Mouse (Mus musculus): ENCODE data around the gene Coa3. TPM values are rescaled to one million over a fixed set of nuclear protein-coding genes. Genes with fewer than 3 reads are reported as not detected.
"Not testable (repeated sequence)": the region's sequence is repeated elsewhere in the genome, so short reads cannot be mapped to it uniquely, and the experiment has no call there.

Coa3 gene
- 9.9 and 21.1 TPM in 2 replicates for polyA plus RNA-seq (2012; ENCODE audit: insufficient read depth, low replicate concordance)

- Histone ChIP-seq H3K27me3 (replicated peaks) (peaks cover 9% of the 10 kb centered on the region), H3K4me1 (peaks cover 55% of the 10 kb centered on the region), H3K4me3 (replicated peaks) (peak within 1 kb of the TSS; percentile 98), H3K9me3 (no peaks in the 10 kb centered on the region), H3K36me3 (replicated peaks; ENCODE audit: low read length) (peaks cover 28% of the 10 kb centered on the region)
- no peak for TF ChIP-seq FLI1 (IDR thresholded peaks at IDR 0.05; ENCODE audit: low read length)
- no peak for TF ChIP-seq GATA1 (IDR thresholded peaks at IDR 0.05; ENCODE audit: borderline replicate concordance, low read length)
Measured at GRCm38 (mm10) chr11:101278223-101279192, at the start of gene Coa3, which contains the start of gene Cntd1. Coa3 (minus strand) TSS chr11:101279114. Cntd1 (plus strand) TSS chr11:101279012.

GRCm38 (mm10) chr11:101327311-101327710, 48.4 kb upstream of the Coa3 start:
- TF ChIP-seq FLI1 (IDR thresholded peaks at IDR 0.05; ENCODE audit: low read length) (no peak), GATA1 (IDR thresholded peaks at IDR 0.05; ENCODE audit: borderline replicate concordance, low read length) (no peak)
- Histone ChIP-seq H3K4me3 (replicated peaks) (no peak overlapping the region), H3K27me3 (replicated peaks) (no peaks in the 10 kb centered on the region), H3K36me3 (replicated peaks; ENCODE audit: low read length) (peaks cover 59% of the 10 kb centered on the region), H3K9me3 (no peaks in the 10 kb centered on the region), H3K4me1 (peaks cover 16% of the 10 kb centered on the region)

GRCm38 (mm10) chr11:101326147-101326546, 47.2 kb upstream of the Coa3 start:
- no peak for TF ChIP-seq FLI1 (IDR thresholded peaks at IDR 0.05; ENCODE audit: low read length)
- no peak for TF ChIP-seq GATA1 (IDR thresholded peaks at IDR 0.05; ENCODE audit: borderline replicate concordance, low read length)
- no peaks in the 10 kb centered on the region for H3K9me3 ChIP-seq
- H3K4me3 ChIP-seq (replicated peaks) = no peak overlapping the region
- H3K36me3 ChIP-seq (replicated peaks; ENCODE audit: low read length) = peaks cover 71% of the 10 kb centered on the region
- no peaks in the 10 kb centered on the region for H3K27me3 ChIP-seq (replicated peaks)
- H3K4me1 ChIP-seq = peaks cover 16% of the 10 kb centered on the region

- H3K4me3 ChIP-seq (replicated peaks); H3K9me3 ChIP-seq; H3K27me3 ChIP-seq (replicated peaks): not testable (repeated sequence)
- peaks cover 16% of the 10 kb centered on the region for H3K4me1 ChIP-seq
- H3K36me3 ChIP-seq (replicated peaks; ENCODE audit: low read length) = peaks cover 80% of the 10 kb centered on the region
Measured at GRCm38 (mm10) chr11:101325201-101325600, 46.3 kb upstream of the Coa3 start.

GRCm38 (mm10) chr11:101324763-101325162, 45.8 kb upstream of the Coa3 start, which contains the start of gene Aoc2:
Aoc2 (plus strand) TSS chr11:101325063.
- Histone ChIP-seq H3K36me3 (replicated peaks; ENCODE audit: low read length) (peaks cover 85% of the 10 kb centered on the region), H3K27me3 (replicated peaks) (no peaks in the 10 kb centered on the region), H3K9me3 (no peaks in the 10 kb centered on the region), H3K4me3 (replicated peaks) (no peak within 1 kb of the TSS), H3K4me1 (peaks cover 16% of the 10 kb centered on the region)
- TF ChIP-seq GATA1 (IDR thresholded peaks at IDR 0.05; ENCODE audit: borderline replicate concordance, low read length) (no peak), FLI1 (IDR thresholded peaks at IDR 0.05; ENCODE audit: low read length) (no peak)

GRCm38 (mm10) chr11:101323609-101324008, 44.7 kb upstream of the Coa3 start:
- TF ChIP-seq FLI1 (IDR thresholded peaks at IDR 0.05; ENCODE audit: low read length) (no peak), GATA1 (IDR thresholded peaks at IDR 0.05; ENCODE audit: borderline replicate concordance, low read length) (no peak)
- peaks cover 10% of the 10 kb centered on the region for H3K4me1 ChIP-seq

GRCm38 (mm10) chr11:101316501-101316917, 37.6 kb upstream of the Coa3 start:
- H3K36me3 ChIP-seq (replicated peaks; ENCODE audit: low read length) = peaks cover 39% of the 10 kb centered on the region
- no peaks in the 10 kb centered on the region for H3K9me3 ChIP-seq
- peaks cover 33% of the 10 kb centered on the region for H3K4me1 ChIP-seq
- H3K27me3 ChIP-seq (replicated peaks) = no peaks in the 10 kb centered on the region
- H3K4me3 ChIP-seq (replicated peaks) = peak overlapping the region; percentile 100
- TF ChIP-seq FLI1 (IDR thresholded peaks at IDR 0.05; ENCODE audit: low read length) (no peak), GATA1 (IDR thresholded peaks at IDR 0.05; ENCODE audit: borderline replicate concordance, low read length) (no peak)

More at GRCm38 (mm10) chr11:101323609-101324008, 44.7 kb upstream of the Coa3 start:
- Histone ChIP-seq H3K9me3 (no peaks in the 10 kb centered on the region), H3K36me3 (replicated peaks; ENCODE audit: low read length) (peaks cover 89% of the 10 kb centered on the region), H3K27me3 (replicated peaks) (no peaks in the 10 kb centered on the region), H3K4me3 (replicated peaks) (no peak overlapping the region)

- TF ChIP-seq GATA1 (IDR thresholded peaks at IDR 0.05; ENCODE audit: borderline replicate concordance, low read length) = no peak; the same call in 2 of the 3 replicates
- TF ChIP-seq FLI1 (IDR thresholded peaks at IDR 0.05; ENCODE audit: low read length) = peak; percentile 30; the same call in 1 of the 2 replicates
- H3K27me3 ChIP-seq (replicated peaks) = no peaks in the 10 kb centered on the region
- no peaks in the 10 kb centered on the region for H3K9me3 ChIP-seq
- peaks cover 36% of the 10 kb centered on the region for H3K4me1 ChIP-seq
- H3K4me3 ChIP-seq (replicated peaks) = peak within 1 kb of the TSS; percentile 100
- peaks cover 33% of the 10 kb centered on the region for H3K36me3 ChIP-seq (replicated peaks; ENCODE audit: low read length)
Measured at GRCm38 (mm10) chr11:101315665-101316500, 37.0 kb upstream of the Coa3 start, which contains the start of gene Psme3. Psme3 (plus strand) TSS chr11:101316213.

- TF ChIP-seq FLI1 (IDR thresholded peaks at IDR 0.05; ENCODE audit: low read length) (no peak), GATA1 (IDR thresholded peaks at IDR 0.05; ENCODE audit: borderline replicate concordance, low read length) (no peak)
- peaks cover 3% of the 10 kb centered on the region; the same call in 1 of the 2 replicates for H3K9me3 ChIP-seq
- peaks cover 36% of the 10 kb centered on the region for H3K4me1 ChIP-seq
- H3K36me3 ChIP-seq (replicated peaks; ENCODE audit: low read length) = peaks cover 26% of the 10 kb centered on the region
- H3K27me3 ChIP-seq (replicated peaks) = no peaks in the 10 kb centered on the region
- peak overlapping the region; percentile 100 for H3K4me3 ChIP-seq (replicated peaks)
Measured at GRCm38 (mm10) chr11:101315082-101315650, 36.3 kb upstream of the Coa3 start.

Data from megakaryocyte, embryonic 14.5 days (primary cell).